Mouse (Mus musculus) embryonic stem cell, embryonic (primary cell): ENCODE measurements around the gene Itpkc.

ENCODE experiments used
- CTCF ChIA-PET, 4 experiments: fragments of 300-600 bp in 2 of 4; fragments of 350-600 bp in 2 of 4; sonication (Branson Sonifier 250); formaldehyde crosslinking; loops; one replicate each; lab custom pipeline; 2022; ENCODE audit warnings: inconsistent platforms in 2 of 4; lab: Charles Lee
- POLR2A ChIA-PET, 4 experiments: fragments of 300-600 bp in 2 of 4; fragments of 350-600 bp in 2 of 4; sonication (Branson Sonifier 250); formaldehyde crosslinking; loops; one replicate each; lab custom pipeline; 2022; ENCODE audit warnings: antibody characterized with exemption in 4 of 4, inconsistent platforms in 1 of 4; lab: Charles Lee

The Itpkc gene

DNA sequence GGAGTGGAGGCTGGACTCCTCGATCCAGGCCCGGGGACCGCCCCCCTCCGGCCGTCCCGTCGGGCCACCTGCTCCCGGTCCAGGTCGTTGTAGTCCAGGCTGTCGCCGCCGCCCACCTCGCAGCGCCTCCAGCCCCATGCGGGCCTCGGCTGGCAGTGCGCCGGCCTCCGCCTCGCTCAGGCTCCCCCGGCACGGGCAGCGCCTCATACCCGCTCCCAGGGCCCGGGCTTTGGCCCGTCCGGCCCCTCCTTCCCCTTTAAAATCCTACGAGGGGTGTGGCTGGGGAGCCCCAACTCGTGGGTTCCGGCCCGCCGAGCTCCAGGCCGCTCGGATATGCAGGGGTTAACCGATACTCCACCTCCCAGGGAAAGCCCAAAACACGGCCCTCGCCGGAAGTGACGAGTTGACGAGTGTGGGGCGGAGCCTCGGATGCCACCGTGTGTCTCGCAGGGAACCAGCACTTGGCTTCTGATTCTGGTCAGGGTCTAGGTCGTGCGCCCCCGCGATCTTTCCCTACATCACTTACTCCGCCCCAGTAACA lies at the start of gene Itpkc:
Gene Itpkc, minus strand, starts transcription at position 381 of the 541 bp plus-strand sequence.
- ChIA-PET POLR2A (interaction anchor here in 3 of 4 experiments (0.5 to 7.6 kb wide), 53 partner anchors 9 to 1541 kb away, joined by 3 to 88 read pairs (median 5); partner anchors contain the start of genes BC024978 (in 3 of the 3), Snrpa (in 3 of the 3), Egln2 (in 2 of the 3) and Numbl (in 2 of the 3)), CTCF (interaction anchor here (0.5 to 1.6 kb wide), 16 partner anchors 9 to 103 kb away, joined by 3 to 7 read pairs (median 3); partner anchors contain the start of gene Rab4b (in 1 of the 4))

DNA sequence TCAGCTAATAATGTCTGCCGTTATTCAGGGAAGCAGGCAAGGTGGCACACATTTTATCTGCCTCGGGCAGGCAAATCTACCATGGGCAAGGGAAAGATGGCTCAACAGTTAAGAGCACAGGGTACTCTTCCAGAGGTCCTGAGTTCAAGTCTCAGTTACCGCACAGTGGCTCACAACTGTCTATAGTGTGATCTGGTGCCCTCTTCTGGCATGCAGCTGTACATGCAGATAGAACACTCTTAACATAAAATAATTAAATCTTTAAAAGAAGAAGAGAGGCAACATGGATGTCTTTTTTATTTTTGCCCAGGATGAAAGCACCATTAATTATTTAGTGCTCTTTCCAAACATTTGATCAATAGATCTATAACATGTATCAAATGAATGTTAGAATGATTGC lies 48.7 kb upstream of the Itpkc start:
- ChIA-PET POLR2A (interaction anchor here (0.8 to 3.2 kb wide), 14 partner anchors 7 to 120 kb away, joined by 3 to 22 read pairs (median 7); partner anchors contain the start of genes BC024978 (in 2 of the 4), Numbl (in 2 of the 4) and Snrpa (in 2 of the 4)), CTCF (interaction anchor here (0.5 to 3.2 kb wide), 22 partner anchors 8 to 1181 kb away, joined by 3 to 24 read pairs (median 6); partner anchors contain the start of genes Coq8b (in 1 of the 4), Itpkc (in 1 of the 4) and Numbl (in 1 of the 4))

- ChIA-PET POLR2A (interaction anchor here (0.6 to 3.2 kb wide), 37 partner anchors 9 to 231 kb away, joined by 3 to 30 read pairs (median 5); partner anchors contain the start of genes BC024978 (in 3 of the 4), Numbl (in 3 of the 4), Snrpa (in 3 of the 4) and Coq8b (in 2 of the 4)), CTCF (interaction anchor here (0.5 to 3.2 kb wide), 35 partner anchors 9 to 494 kb away, joined by 3 to 40 read pairs (median 4); partner anchors contain the start of genes Coq8b (in 1 of the 4), Itpkc (in 1 of the 4) and Numbl (in 1 of the 4))
These were observed 47.6 kb upstream of the Itpkc start for GRCm38 (mm10) chr7:27276021-27276420.

- ChIA-PET CTCF (interaction anchor here in 3 of 4 experiments (0.6 to 3.2 kb wide), 10 partner anchors 10 to 145 kb away, joined by 3 to 40 read pairs (median 7); partner anchors contain the start of genes Coq8b (in 1 of the 3) and Numbl (in 1 of the 3)), POLR2A (interaction anchor here in 3 of 4 experiments (1.2 to 3.2 kb wide), 13 partner anchors 9 to 317 kb away, joined by 3 to 30 read pairs (median 10); partner anchors contain the start of genes Numbl (in 2 of the 3), Coq8b (in 1 of the 3), Rab4b (in 1 of the 3) and Sertad1 (in 1 of the 3))
These were observed 46.5 kb upstream of the Itpkc start for GRCm38 (mm10) chr7:27274916-27275315.

- CTCF ChIA-PET, result interaction anchor here (0.5 to 2.0 kb wide), 37 partner anchors 9 to 1881 kb away, joined by 3 to 23 read pairs (median 4); partner anchors contain the start of genes Numbl (in 2 of the 4), Rab4b (in 2 of the 4) and Coq8b (in 1 of the 4)
These were observed 45.4 kb upstream of the Itpkc start for GRCm38 (mm10) chr7:27273739-27274351.

GRCm38 (mm10) chr7:27271423-27271822 lies 43.0 kb upstream of the Itpkc start:
- CTCF ChIA-PET, result interaction anchor here in 3 of 4 experiments (0.6 to 5.6 kb wide), 17 partner anchors 9 to 248 kb away, joined by 3 to 31 read pairs (median 4); partner anchors contain the start of gene Numbl (in 2 of the 3)
- POLR2A ChIA-PET, result interaction anchor here in 3 of 4 experiments (0.6 to 4.1 kb wide), 14 partner anchors 10 to 302 kb away, joined by 3 to 20 read pairs (median 4); partner anchors contain the start of genes Numbl (in 2 of the 3), Snrpa (in 2 of the 3), BC024978 (in 1 of the 3) and Blvrb (in 1 of the 3)

More at GRCm38 (mm10) chr7:27273739-27274351, 45.4 kb upstream of the Itpkc start:
- POLR2A ChIA-PET, result interaction anchor here in 3 of 4 experiments (0.6 to 3.0 kb wide), 15 partner anchors 8 to 560 kb away, joined by 3 to 18 read pairs (median 5); partner anchors contain the start of genes BC024978 (in 2 of the 3), Snrpa (in 2 of the 3), Numbl (in 1 of the 3) and Sertad1 (in 1 of the 3)

- CTCF ChIA-PET, result interaction anchor here in 3 of 4 experiments (0.6 to 5.6 kb wide), 9 partner anchors 10 to 142 kb away, joined by 3 to 31 read pairs (median 6); no protein-coding TSS in a partner anchor
- POLR2A ChIA-PET, result interaction anchor here in 3 of 4 experiments (0.6 to 6.9 kb wide), 30 partner anchors 8 to 1512 kb away, joined by 3 to 66 read pairs (median 6); partner anchors contain the start of genes BC024978 (in 2 of the 3), Coq8b (in 2 of the 3), Egln2 (in 2 of the 3) and Numbl (in 2 of the 3)
These were observed 38.2 kb upstream of the Itpkc start for GRCm38 (mm10) chr7:27266515-27267128.

GRCm38 (mm10) chr7:27264761-27265160 lies 36.3 kb upstream of the Itpkc start:
- POLR2A ChIA-PET, result interaction anchor here in 2 of 4 experiments (1.0 to 6.9 kb wide), 11 partner anchors 8 to 208 kb away, joined by 3 to 66 read pairs (median 4); partner anchors contain the start of genes BC024978 (in 1 of the 2), Itpkc (in 1 of the 2), Numbl (in 1 of the 2) and Snrpa (in 1 of the 2)
- CTCF ChIA-PET, result interaction anchor here (0.6 to 2.8 kb wide), 9 partner anchors 9 to 133 kb away, joined by 3 to 9 read pairs (median 5); no protein-coding TSS in a partner anchor

DNA sequence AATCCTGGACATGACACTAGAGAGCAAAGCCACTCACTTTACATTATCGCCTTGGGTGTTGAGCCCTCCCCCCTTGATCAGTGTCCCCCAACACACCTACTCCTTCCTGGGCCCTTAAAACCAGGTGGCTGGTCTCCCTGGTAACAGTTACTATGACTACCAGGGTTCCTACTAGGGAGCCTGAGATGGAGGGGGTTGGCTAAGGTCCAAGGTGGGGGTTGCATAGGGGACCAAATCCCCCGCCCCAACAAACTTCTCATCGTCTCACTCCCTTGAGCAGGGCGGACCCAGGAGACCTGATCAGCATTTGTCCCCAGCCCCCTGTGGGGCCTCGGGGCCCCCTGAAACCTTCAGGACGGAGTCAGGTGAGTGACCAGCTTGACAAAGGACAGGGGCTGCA lies 33.4 kb upstream of the Itpkc start:
- ChIA-PET POLR2A (interaction anchor here in 2 of 4 experiments (0.8 to 2.2 kb wide), 4 partner anchors 9 to 29 kb away, joined by 3 to 7 read pairs (median 4); partner anchors contain the start of gene Coq8b (in 2 of the 2)), CTCF (interaction anchor here in 1 of 4 experiments (0.7 kb wide), 1 partner anchor 10 kb away, joined by 3 read pairs; no protein-coding TSS in a partner anchor)

GRCm38 (mm10) chr7:27260856-27261255 lies 32.4 kb upstream of the Itpkc start:
- CTCF ChIA-PET, result no interaction called here
- POLR2A ChIA-PET, result interaction anchor here in 1 of 4 experiments (2.2 to 6.8 kb wide), 2 partner anchors 24 to 28 kb away, joined by 5 to 46 read pairs; partner anchors contain the start of gene Coq8b

DNA sequence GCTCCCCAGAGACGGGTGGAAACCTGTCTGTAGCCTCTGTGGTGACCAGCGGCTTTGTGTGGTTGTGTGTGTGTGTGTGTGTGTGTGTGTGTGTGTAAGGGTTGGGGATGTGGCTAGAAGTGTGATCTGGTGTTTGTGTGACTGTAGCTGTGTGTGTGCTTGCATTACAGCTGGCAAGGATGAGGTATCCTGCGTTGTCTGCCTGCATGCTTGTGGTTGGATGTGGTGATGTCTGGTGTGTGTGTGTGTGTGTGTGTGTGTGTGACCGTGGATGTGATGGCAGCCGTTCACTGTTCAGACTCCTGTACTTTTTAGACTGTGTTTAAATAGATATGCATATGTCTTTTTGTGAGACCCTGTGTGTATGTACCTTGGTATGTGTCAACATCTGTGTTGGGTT lies 31.3 kb upstream of the Itpkc start:
- POLR2A ChIA-PET, result interaction anchor here (1.0 to 6.8 kb wide), 18 partner anchors 7 to 138 kb away, joined by 3 to 66 read pairs (median 3); partner anchors contain the start of gene Coq8b (in 1 of the 4)
- CTCF ChIA-PET, result interaction anchor here (0.6 to 8.9 kb wide), 8 partner anchors 10 to 473 kb away, joined by 3 to 85 read pairs (median 4); no protein-coding TSS in a partner anchor

- POLR2A ChIA-PET, result interaction anchor here (0.5 to 6.8 kb wide), 39 partner anchors 8 to 174 kb away, joined by 3 to 66 read pairs (median 4); partner anchors contain the start of genes BC024978 (in 2 of the 4), Coq8b (in 2 of the 4), Shkbp1 (in 2 of the 4) and Snrpa (in 2 of the 4)
- CTCF ChIA-PET, result interaction anchor here (0.5 to 8.9 kb wide), 14 partner anchors 11 to 473 kb away, joined by 3 to 85 read pairs (median 4); partner anchors contain the start of genes Coq8b (in 1 of the 4) and Rab4b (in 1 of the 4)
These were observed 30.8 kb upstream of the Itpkc start for GRCm38 (mm10) chr7:27259271-27259721.

- CTCF ChIA-PET, result interaction anchor here in 3 of 4 experiments (0.5 to 8.9 kb wide), 24 partner anchors 11 to 1608 kb away, joined by 3 to 85 read pairs (median 6); partner anchors contain the start of genes Rab4b (in 2 of the 3) and Coq8b (in 1 of the 3)
- POLR2A ChIA-PET, result interaction anchor here (0.5 to 6.8 kb wide), 74 partner anchors 9 to 1118 kb away, joined by 3 to 66 read pairs (median 4); partner anchors contain the start of genes BC024978 (in 3 of the 4), Coq8b (in 3 of the 4), Snrpa (in 3 of the 4) and Egln2 (in 2 of the 4)
These were observed 29.9 kb upstream of the Itpkc start, which contains the start of gene Numbl for GRCm38 (mm10) chr7:27258205-27258899. Gene Numbl (plus strand): TSS chr7:27258433.

GRCm38 (mm10) chr7:27257852-27258204 lies 29.4 kb upstream of the Itpkc start:
- ChIA-PET POLR2A (interaction anchor here (0.6 to 6.8 kb wide), 74 partner anchors 9 to 1897 kb away, joined by 3 to 66 read pairs (median 5); partner anchors contain the start of genes BC024978 (in 3 of the 4), Coq8b (in 3 of the 4), Snrpa (in 3 of the 4) and Egln2 (in 2 of the 4)), CTCF (interaction anchor here in 3 of 4 experiments (0.5 to 8.9 kb wide), 25 partner anchors 11 to 1607 kb away, joined by 3 to 85 read pairs (median 6); partner anchors contain the start of genes Coq8b (in 2 of the 3), Rab4b (in 2 of the 3) and Sertad1 (in 1 of the 3))
